Mouse (Mus musculus) lung, adult 18-20 months (tissue): ENCODE results near the gene Aff1.

Experiments used
- DNase-seq, 2 experiments: peaks; one replicate each; pipeline ENCODE4 v3.0.0; 2022; ENCODE audit warnings: mixed read lengths in 2 of 2

The Aff1 gene

DNA sequence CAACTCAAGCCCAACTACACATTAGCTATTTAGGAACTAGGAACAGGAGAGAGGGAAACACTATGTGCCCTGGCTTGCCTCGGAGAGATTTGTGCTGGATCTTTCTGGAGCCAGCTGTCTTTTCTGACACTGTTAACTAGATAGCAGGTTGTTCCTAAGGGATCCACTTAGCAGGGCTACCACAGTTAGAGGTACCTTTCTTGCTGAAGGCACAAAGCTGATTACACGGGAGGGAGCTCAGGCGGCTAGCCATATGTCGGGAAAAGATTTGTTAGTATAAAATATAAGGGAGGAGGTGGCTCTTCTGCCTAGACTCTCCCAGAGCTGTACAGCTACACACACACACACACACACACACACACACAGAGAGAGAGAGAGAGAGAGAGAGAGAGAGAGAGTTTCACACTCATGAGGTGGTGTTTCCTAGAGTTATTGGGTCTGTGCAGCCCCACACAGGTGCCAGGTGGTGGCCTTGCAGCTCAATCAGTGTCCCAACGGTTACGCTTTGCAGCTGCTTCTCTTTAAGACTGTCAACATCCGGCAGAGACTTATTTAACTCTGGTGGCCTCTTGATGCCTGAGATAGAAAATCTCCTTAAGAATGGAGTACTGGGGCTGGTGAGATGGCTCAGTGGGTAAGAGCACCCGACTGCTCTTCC, 34.2 kb downstream of the Aff1 start:
- no peak for DNase-seq

- no peak for DNase-seq
Observed at GRCm38 (mm10) chr5:103727777-103728395, 35.7 kb downstream of the Aff1 start.

- no peak for DNase-seq
Observed at GRCm38 (mm10) chr5:103729225-103729624, 37.1 kb downstream of the Aff1 start.

GRCm38 (mm10) chr5:103730142-103730541, 38.0 kb downstream of the Aff1 start:
- DNase-seq = no peak

DNA sequence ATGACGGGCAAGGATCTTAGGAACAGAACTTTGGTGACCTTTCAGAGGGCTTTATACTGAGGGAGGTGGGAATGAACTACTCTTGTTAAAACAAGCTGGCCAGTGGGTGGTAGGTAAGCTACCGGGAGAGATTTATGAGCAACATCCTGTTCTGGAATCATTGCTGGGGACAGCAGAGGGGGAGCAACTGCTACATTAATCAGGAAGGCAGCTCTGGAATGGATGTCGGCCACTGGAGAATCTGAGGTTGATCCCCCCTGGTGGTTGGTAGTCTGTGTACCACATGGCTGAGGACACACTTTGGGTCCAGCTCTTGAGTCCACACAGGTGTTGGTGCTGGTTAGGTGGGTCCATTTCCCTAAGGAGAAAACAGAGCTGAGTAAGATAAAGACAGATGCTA, 38.6 kb downstream of the Aff1 start:
- no peak for DNase-seq

DNA sequence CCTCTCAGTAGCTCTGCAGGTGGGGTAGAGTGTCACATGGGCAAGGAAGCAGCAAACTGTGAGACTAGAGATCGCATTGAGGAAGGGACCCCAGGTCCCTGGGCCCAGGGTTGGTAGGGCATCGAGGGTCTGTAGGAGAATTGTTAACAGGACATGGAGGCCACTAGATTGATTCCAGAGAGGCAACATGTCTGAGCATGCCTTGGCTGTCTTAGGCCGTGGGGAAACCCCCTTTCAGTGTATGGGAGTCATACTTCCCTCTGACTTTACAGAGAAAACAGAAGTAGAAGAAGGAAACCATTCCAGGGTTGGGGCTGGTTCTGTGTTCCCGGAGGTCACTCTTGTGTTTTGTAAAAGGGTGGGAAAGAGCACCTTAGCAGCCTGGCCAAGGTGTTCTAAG, 40.4 kb downstream of the Aff1 start:
- DNase-seq = no peak

GRCm38 (mm10) chr5:103735411-103736112, 43.4 kb downstream of the Aff1 start:
- DNase-seq = peak; percentile 77 to 86

GRCm38 (mm10) chr5:103736553-103737207, 44.5 kb downstream of the Aff1 start:
- no peak for DNase-seq

DNA sequence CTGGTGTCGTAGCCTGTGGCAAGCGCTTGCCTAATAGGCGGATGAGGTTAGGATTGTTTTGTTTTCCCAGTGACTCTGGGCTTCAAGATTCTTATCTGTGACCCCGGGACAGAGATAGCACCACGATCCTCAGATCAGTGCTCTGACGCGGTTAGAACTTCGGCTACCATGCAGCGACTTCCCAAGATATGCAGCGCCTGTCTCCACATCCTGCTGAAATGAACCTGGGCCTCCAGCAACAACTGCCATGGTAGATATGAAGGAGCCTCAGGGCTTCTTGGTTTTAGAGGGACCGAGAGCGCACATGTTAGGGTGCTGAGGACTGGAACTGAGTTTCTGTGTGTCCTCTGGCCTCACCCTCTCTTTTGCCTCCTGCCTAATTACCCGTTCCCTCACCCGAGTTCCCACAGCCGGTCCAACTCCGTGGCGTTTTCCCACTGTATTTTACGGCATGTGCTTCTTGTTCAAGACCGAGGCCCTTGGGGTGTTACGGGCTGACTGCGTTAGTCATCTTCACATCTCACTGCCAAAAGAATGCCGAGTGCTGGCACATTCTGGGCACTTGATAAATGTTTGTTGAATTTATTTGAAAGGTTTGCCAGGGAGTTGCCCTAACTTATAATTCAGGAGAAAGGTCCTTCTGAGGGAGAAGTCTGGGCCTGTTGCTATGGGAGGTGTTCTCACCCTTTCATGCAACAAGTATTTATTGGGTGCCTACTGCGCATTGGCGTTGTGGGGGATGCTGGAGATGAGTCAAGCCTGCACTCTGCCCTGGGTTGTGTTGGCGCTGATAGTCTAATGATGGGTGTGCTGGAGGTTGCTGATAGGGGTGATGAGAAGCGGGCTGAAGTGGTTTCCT, 45.3 kb downstream of the Aff1 start:
- DNase-seq = peak; percentile 77 to 81

DNA sequence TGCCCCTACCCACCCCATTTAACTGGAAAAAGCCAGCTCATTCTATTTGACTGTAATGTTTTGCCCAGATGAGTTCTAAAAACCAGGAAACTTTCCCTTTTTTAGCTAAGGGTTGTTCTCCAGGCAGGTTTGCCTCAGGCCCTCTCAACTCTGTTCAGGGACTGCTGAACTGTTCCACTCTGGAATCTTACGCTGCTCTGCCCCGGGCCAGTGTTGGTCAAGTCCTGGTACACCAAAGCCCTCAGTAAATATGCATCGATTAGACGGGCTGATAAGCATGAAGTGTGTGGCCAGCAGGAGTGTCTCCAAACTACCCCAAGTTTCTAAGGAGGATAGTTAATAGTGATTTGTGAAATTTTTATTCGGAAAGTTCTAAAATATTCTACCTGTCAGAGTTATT, 46.3 kb downstream of the Aff1 start:
- DNase-seq = no peak

- DNase-seq = no peak
Observed at GRCm38 (mm10) chr5:103739163-103739562, 47.0 kb downstream of the Aff1 start.

- no peak for DNase-seq
Observed at GRCm38 (mm10) chr5:103740093-103740902, 48.1 kb downstream of the Aff1 start.

DNA sequence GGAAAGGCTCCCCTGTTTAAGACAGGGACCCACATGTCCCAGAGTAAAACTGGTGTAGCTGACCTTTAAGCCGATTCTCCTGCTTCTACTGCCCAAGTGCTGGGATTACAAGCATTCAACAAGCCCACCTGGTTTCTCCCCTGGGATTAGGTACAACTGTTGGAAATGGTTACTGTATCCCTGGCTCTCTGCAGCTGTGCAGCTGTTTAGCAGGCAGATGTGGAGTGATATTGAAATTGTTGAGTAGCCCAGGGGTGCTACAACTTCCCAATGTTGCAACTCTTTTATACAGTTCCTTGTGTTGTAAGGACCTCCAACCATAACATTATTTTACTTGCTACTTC, 48.7 kb downstream of the Aff1 start:
- no peak for DNase-seq

GRCm38 (mm10) chr5:103741443-103741842, 49.3 kb downstream of the Aff1 start:
- DNase-seq = no peak

GRCm38 (mm10) chr5:103741992-103742391, 49.8 kb downstream of the Aff1 start:
- no peak for DNase-seq

- DNase-seq = no peak
Observed at GRCm38 (mm10) chr5:103744531-103744930, 52.4 kb downstream of the Aff1 start.

- DNase-seq = no peak
Observed at GRCm38 (mm10) chr5:103745635-103746034, 53.5 kb downstream of the Aff1 start.

DNA sequence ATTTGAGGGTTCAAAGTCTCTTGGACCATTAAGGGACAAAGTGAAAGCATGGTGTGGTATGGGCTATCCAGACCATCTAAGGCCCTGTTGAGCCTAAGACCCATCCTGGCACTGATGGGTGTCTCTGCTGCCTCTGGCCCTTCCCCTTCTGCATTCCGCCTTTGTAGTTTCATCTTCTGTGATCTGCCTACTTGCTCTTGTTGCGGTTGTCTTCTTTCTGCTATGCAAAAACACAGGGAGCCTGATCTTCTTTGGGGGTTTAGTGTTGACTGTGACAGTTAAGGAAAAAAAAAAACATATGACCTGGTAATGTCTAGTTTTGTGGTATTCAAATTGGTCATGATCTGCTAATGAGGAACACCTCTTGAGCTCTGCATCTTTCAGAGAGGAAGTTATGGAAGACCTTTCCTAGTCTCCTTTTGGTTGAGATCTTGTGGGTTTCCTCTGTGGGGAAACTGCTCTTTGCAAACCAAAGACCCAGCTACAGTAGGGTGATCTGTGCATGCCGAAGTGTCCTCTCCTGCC, 54.4 kb downstream of the Aff1 start:
- DNase-seq = no peak

DNA sequence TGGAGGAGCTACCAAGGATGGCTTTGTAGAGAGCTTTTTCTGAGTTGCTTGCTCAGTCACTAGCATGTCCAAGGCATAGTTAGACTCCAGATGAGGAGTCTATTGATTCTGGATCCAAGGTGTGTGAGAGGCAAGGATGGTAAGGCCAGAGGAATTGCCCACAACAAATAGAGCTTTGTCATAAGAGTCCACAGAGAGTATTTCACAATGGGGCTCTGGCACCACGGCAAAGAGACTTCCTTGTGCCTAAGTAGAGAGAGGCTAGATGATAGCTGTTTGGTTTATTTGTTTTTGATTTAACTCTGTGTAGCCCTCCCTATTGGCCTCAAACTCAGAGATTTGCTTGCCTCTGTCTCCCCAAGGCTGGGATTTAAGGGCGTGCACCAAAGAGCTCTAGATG, 54.9 kb downstream of the Aff1 start:
- DNase-seq = peak; percentile 40 to 55

GRCm38 (mm10) chr5:103748343-103748742, 56.2 kb downstream of the Aff1 start:
- no peak for DNase-seq

DNA sequence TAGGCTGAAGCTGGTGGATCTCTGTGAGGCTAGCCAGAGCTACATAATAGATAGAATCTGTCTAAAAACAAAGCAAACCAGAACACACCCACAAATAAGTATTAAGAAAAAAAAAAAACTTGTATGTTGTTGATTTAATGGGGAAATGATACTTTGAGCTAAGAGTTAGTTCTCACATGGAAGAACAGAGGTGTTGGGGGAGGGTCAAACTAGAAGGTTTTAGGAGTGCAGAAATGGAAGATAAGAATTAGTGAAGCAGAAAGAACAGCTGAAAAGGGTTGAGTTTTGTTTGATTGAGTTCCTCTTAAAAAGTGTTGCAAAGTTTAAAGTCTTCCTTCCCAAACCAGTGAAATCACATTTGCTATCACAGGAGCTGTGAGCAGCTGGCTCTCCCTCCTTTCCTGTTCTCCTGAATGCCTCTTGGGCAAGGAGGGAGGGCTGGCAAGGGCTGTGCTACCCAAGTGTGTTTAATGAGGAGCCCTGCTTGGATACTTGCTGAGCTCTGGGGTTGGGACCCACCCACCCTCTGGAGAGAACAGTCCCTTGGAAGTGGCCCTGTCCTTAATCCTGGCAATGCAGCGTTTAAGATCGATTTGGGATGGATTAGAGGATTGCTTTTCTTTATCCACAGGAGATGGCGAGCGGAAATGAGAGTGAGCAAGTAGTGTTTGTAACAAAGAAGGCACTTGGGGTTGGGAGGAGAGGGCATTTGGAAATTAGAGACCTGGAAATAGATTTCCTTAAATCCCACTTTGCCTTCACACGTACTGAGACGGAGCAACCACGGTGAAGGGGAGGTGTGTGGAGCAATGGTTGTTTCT, 57.5 kb downstream of the Aff1 start:
- peak in 1 of 2 experiments; percentile 58 for DNase-seq
